Comparison of ENCODE assay signal across 16 mouse cellular contexts in the genomic region with DNA sequence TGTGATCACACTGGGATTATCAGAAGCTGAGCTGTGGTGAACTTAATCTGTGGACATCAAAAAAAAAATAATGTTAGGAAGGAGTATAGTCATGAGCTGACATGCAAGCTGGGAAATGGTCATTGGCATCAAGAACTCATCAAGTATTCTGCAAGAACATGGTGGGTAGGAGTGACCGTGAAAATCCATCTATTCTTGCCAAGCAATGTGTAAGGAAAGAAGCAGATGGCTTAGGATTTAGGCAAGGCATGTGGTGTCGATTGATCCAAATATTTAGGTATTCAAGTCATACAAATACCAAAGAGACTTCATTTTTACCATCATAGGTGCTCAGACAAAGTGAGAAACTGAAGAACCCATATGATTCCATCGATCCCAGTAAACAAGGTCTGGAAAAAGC.
"Had no signal": no experiment of that assay in that cellular context is flagged by ENCODE, and none has a peak within 500 bp of the region (broad histone marks: within the 10 kb centered on the region; RNA-seq: fewer than 3 reads in every experiment).

No protein-coding gene starts in this region.

- ATAC-seq: midbrain, embryonic 13.5 days; midbrain, embryonic 15.5 days had no signal

- H3K27ac ChIP-seq: macrophage; midbrain, embryonic 13.5 days; midbrain, embryonic 15.5 days; neural tube, embryonic 12.5 days; stomach, embryonic 15.5 days; stomach, postnatal 0 days had no signal

- H3K4me2 ChIP-seq: lung, embryonic 14.5 days; midbrain, embryonic 11.5 days; midbrain, embryonic 13.5 days; midbrain, embryonic 15.5 days; neural tube, embryonic 12.5 days; stomach, embryonic 15.5 days had no signal

- H3K9me3 ChIP-seq: midbrain, embryonic 13.5 days; midbrain, embryonic 15.5 days; neural tube, embryonic 12.5 days; stomach, embryonic 15.5 days had no signal

- H3K27me3 ChIP-seq: megakaryocyte, embryonic 14.5 days; midbrain, embryonic 13.5 days; midbrain, embryonic 15.5 days; neural tube, embryonic 12.5 days; stomach, embryonic 15.5 days had no signal

- H3K36me3 ChIP-seq: midbrain, embryonic 13.5 days; midbrain, embryonic 15.5 days; neural tube, embryonic 12.5 days; stomach, embryonic 15.5 days had no signal

- DNase-seq: lung, adult 18-20 months; lung, embryonic 14.5 days; lung, postnatal 14 days; lung, postnatal 36 days; right cerebral cortex, postnatal 14 days; thymus, adult 18-20 months; thymus, postnatal 14 days; thymus, postnatal 36 days had no signal

- H3K4me3 ChIP-seq: megakaryocyte, embryonic 14.5 days; midbrain, embryonic 13.5 days; midbrain, embryonic 15.5 days; neural tube, embryonic 12.5 days; stomach, embryonic 15.5 days had no signal

- H3K9ac ChIP-seq: lung, embryonic 14.5 days; midbrain, embryonic 13.5 days; midbrain, embryonic 15.5 days; neural tube, embryonic 12.5 days; stomach, embryonic 15.5 days had no signal

- H3K4me1 ChIP-seq: megakaryocyte, embryonic 14.5 days; midbrain, embryonic 15.5 days; neural tube, embryonic 12.5 days; stomach, embryonic 15.5 days had no signal
